Mouse (Mus musculus) spleen, adult 2 months (tissue): ENCODE data around the gene Tnik.

Source experiments
- CTCF ChIP-seq: fragments of 200-500 bp; IDR thresholded peaks from 2 replicates; pipeline ENCODE4 v1.5.1; 2011; ENCODE audit warnings: mild to moderate bottlenecking, inconsistent platforms; ENCODE audit not compliant: insufficient read depth, insufficient read length, insufficient replicate concordance; ENCODE audit errors: extremely low read depth
- POLR2A ChIP-seq: fragments of 200-500 bp; IDR thresholded peaks from 2 replicates; pipeline ENCODE4 v1.6.1; 2011; ENCODE audit warnings: low read depth, low read length, inconsistent platforms

- no peak for TF ChIP-seq CTCF
- no peak for TF ChIP-seq POLR2A
Measured at GRCm38 (mm10) chr3:28509337-28509935, 246.4 kb downstream of the Tnik start.
